Mouse (Mus musculus): ENCODE results near the gene Dnah8. TPM values are rescaled to one million over a fixed set of nuclear protein-coding genes. Genes with fewer than 3 reads are reported as not detected.

The Dnah8 gene
- total RNA-seq, 2 experiments from 2014 or later: 23.5 to 90.6 TPM

DNA sequence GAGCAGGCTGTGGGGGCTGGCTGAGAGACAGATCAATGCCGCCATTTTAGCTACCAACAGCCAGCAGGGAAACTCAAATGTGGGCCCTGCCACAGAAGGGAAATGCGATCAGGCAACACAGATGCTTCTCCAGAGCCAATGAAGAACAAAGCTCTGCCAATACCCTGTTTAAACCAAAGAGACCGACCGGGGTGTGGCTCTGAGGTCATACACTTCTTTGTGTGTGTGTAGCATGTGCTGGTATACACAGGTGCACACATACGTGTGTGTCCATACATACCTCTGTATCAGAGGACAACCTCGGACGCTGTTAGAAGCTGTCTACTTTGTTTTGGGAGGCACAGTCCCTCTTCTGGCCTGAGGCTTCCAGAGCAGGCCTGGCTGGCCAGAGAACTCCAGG is 16.8 kb upstream of the Dnah8 start:
- ATAC-seq (replicated peaks; ENCODE audit: low FRiP score, low TSS enrichment, poor library complexity, severe bottlenecking): no peak

DNA sequence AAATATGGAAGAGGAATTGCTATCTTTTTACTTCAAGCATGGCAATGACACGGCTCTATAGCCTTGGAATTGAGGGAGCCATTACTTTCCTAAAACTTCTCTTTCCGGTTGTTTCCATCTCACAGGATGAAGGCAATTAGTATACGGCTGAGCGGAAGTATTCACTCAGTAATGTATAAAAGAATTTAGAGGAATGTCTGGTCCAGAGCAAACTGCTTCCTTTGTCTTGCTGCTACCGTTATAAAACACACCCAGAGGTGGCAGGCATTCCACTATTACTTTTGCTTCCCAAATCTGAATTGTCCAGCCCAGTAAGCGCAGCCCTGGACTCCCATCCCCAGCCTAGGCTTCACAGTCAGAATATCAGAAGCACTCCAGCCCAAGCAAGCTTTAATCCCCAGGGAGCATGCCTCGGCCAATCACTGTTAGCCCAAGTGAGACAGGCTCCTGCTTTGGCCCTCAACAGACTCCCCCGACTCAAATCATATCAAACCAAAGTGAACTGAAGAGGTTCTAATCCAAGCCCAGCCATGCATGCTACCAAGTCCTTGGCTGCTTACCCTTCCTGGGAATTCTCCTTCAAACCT is 16.2 kb upstream of the Dnah8 start:
- ATAC-seq (replicated peaks; ENCODE audit: low FRiP score, low TSS enrichment, poor library complexity, severe bottlenecking): no peak

DNA sequence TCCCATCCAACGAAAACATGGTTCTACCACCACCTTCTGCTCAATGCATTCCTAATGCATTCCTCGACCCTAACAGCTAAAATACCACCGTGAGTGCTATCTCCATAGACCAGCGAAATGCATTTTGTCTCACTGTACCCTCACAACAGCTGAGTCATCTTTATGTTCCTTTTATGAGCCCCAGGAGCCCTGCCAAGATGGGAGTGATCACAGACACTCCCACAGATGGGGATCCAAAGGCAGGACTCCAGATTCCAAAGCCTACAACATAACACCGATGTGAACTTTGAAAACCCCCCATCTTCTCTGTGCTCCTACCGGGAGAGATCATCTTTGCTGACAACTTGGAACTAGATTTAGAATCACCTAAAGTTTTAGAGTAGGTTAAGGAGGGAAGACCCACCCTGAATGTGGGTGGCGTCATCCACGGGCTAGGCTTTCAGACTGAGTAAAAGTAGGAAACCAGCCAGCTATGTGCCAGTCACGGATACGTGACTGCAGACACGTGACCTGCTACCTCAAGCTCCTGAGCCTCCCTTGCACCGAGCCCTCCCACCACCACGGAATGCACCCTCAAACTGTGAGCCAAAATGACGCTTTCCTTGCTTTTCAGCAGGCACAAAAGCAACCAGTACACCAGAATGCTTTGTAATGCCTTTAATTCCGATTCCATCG is 14.7 kb upstream of the Dnah8 start:
- peak; percentile 55 for ATAC-seq (replicated peaks; ENCODE audit: low FRiP score, low TSS enrichment, poor library complexity, severe bottlenecking)

DNA sequence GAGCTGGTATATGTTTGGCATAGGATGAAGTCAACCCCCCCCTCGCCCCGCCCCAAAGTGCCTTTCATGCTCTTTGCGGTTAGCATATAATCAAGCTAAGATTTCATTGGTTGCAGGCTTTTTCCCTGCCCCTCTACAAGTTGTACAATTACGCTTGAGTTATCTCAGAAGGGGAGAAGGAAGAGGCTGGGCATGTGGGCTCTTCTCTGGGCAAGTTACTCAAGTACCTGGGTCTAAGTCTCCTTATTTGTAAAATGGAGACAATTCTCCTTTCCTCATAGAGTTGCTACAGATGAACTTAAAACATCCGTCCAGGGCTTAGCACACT is 14.2 kb upstream of the Dnah8 start:
- ATAC-seq (replicated peaks; ENCODE audit: low FRiP score, low TSS enrichment, poor library complexity, severe bottlenecking): no peak

DNA sequence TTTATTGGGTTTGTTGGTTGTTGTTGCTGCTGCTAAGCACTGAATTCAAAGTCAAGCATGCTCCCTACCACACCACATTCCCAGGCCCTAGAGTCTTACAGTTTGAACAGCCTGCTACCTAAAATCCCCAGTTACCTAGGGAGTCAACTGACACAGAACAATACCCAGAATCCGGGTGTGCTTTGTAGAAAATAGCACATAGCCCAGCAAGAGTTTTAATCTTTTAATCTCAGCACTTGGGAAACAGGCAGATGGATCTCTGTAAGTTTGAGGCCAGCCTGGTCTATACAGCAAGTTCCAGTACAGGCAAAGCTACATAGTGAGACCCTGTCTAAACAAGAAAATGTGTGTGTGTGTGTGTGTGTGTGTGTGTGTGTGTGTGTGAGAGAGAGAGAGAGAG is 13.4 kb upstream of the Dnah8 start:
- no peak for ATAC-seq (replicated peaks; ENCODE audit: low FRiP score, low TSS enrichment, poor library complexity, severe bottlenecking)

DNA sequence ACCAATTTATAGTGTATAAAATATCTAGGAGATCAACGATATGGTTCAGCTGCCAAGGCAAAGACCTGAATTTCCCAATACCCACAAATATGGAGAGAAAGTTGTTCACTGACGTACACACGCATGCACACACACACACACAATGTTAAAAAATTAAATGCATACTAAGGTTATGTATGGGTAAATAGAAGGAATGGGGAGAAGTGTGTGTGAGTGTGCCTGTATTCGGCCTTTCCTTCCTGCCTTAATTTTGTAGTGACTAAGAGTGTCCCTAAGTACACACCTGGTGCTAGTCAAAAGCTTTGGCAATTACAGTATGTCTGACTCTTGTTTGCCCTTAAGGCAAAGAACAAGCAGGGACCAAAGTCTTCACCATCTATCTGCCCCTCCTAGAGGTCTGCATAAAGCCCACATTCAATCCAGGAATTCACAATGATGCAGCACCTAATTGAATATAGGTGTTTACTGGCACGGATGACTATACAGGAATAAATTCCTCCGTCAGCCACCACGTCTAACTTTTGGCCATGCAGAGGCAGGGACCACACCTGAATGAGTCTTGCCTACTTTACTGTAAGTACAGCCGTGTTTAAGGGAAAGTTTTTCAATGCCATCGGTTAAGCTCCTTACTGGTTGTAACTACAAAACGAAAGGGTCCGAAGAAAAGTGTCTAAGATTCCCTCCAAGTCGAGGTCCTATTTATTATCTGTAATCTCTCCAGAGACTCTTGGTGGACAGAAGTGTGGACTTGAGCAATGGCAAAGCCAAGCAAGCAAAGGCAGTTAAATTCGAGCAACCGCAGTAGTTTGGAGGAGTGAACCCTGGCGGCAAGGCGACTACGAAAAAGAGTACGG is 12.7 kb upstream of the Dnah8 start:
- no peak for ATAC-seq (replicated peaks; ENCODE audit: low FRiP score, low TSS enrichment, poor library complexity, severe bottlenecking)

DNA sequence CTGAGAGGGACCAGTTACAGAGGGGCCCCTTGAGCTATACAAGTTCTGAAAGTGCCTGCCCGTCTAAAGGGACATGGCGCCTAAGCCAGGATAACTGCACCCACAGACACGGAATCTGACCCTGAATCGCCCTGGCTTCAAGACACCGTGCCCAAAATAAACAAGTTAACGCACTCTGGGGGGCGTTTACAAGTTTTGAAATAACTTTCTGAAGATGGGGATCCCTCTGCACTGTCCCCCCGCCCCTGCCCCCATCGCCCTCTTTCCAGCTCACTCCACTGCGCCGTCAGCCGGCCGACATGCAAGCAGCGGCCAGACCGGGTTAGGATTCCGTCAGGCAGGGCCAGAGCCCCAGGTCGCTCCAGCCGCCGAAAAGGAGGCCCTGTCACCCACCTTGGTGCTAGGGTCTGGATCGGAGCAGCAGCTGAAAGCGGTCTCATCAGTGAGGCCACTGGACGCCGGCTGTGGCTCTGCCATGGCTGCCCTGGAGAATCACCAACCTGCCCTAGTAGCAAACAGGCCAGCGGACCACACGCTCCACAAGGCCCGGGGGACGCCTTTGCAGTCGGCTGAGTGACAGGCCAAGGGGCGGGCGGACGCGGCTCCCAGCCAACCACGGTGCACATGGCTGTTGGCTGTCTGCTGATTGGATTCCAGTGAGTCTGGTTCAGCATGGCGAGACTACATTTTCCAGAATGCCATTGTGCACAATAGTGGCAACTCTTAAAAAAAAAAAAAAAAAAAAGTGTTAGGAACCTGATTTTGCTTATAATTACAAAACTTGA is 11.9 kb upstream of the Dnah8 start:
- peak; percentile 92 for ATAC-seq (replicated peaks; ENCODE audit: low FRiP score, low TSS enrichment, poor library complexity, severe bottlenecking)

DNA sequence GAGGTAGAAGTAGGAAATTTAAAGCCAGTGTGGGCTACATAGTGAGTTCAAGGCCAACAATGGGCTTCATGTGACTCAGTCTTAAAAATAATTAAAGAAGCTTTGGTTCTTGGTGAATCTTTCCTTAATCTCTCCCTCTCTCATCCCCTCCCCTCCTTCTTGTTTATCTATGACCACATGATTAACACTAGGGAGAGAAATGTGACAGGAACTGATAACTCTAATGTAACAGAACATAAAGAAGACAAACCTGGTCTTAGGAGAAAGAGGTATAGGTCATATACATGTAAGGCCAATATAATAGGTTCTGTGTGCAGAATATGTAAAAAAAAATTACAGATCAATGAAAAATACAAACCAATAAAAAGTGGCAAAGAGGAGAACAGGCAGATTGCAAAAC is 10.8 kb upstream of the Dnah8 start:
- ATAC-seq (replicated peaks; ENCODE audit: low FRiP score, low TSS enrichment, poor library complexity, severe bottlenecking): no peak

DNA sequence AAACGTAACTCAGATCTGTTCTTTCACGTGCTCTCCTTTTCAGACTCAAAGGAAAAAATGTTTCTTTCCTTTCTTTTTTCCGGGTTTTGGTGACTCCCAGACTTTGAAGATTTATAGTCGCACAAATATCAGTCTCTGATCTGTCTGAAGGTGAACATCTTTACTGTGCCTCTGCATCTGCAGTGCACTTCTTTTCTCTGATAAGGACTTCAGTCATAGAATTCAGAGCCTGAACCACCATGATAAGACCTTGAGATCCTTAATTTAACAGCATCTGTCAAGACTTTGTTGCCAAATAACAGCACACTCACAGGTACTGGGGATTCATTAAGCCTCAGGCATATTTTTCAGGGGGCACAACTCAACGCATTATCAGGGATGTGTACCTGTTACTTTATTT is 8.0 kb upstream of the Dnah8 start:
- ATAC-seq (replicated peaks; ENCODE audit: low FRiP score, low TSS enrichment, poor library complexity, severe bottlenecking): peak; percentile 53

DNA sequence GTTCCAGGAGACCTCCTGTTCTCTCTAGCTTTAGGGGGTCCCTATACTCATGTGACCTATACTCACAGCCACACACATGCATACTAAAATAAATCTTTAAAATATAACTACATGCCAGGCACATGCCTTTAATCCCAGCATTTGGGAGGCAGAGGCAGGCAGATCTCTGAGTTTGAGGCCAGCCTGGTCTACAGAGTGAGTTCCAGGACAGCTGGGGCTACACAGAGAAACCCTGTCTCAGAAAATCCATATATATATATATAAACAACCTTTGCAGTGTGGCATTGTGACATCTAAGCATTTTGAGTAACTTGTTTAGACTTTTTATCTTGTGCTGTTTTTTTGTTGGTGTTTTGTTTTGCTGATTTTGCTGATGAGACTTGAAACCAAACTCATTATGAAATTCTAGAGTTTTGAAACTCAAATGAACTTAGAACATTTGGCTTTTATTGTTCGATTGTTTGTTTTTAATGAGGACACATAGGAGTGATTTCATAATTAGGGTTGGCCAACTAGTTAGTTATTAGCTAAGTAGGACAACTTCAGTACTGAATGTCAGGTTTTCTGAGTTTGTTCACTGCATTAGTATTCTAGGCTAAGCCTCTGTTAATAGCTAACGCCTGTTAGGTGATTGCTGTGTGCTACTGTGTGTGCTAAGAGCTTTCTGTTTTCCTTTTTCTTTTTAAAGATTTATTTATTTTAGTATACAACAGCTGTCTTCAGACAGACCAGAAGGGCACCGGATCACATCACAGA is 5.8 kb upstream of the Dnah8 start:
- ATAC-seq (replicated peaks; ENCODE audit: low FRiP score, low TSS enrichment, poor library complexity, severe bottlenecking): no peak

DNA sequence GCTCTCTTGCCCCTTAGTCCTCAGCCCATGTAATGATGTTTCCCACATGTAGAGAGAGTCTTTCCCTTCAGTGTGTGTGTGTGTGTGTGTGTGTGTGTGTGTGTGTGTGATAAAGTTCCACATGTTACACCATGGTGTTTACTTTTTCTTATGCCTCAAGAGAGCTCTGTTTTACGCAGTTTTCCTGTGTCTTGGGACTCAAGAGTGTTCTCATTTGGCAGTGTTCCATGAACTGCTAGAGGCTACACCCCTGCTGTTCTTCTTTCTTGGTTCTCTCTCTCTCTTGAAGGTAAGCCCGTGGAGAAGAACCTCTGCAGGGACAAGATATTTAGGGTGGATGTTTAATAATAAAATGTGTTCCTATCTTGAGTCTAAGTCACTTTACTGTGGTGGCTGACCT is 5.0 kb upstream of the Dnah8 start:
- 0 out of 2 replicates have a peak, but pooled peaks have one; percentile 22 for ATAC-seq (replicated peaks; ENCODE audit: low FRiP score, low TSS enrichment, poor library complexity, severe bottlenecking)

DNA sequence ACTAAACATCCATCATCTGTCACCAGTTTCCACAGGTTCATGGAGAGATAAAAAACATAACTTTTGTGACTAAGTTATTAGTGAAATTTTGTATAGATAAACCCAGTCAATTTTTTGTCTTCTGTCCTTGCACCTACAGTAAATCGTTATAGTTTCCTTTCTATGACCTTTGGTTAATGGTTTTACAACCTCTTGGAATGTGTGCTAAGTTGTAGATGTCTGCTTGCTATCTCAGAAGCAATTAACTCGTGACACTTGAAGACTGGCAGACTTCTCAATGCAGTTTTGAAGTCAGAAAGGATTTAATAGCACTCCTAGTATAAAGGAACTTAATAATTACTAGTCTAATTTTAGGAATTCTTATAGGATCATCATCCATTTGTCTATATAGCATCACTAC is 3.6 kb upstream of the Dnah8 start:
- ATAC-seq (replicated peaks; ENCODE audit: low FRiP score, low TSS enrichment, poor library complexity, severe bottlenecking): no peak

DNA sequence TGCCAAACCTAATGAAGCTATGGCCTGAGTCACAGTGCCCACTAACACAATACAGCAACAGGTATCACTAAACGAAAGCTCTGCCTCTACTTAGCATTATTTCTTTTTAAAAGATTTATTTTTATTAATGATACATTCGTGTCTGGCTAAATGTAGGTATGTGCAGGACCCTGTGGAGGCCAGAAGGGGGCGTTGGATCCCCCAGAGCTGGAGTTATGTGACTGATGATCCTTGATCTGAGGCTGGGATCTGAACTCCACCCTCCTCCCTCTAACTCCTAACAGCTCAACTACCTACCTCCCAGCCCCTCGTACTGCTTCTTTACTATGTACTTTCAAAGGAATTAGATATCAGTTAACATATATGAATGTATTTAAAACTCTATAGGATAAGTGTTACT is 2.7 kb upstream of the Dnah8 start:
- ATAC-seq (replicated peaks; ENCODE audit: low FRiP score, low TSS enrichment, poor library complexity, severe bottlenecking): no peak

DNA sequence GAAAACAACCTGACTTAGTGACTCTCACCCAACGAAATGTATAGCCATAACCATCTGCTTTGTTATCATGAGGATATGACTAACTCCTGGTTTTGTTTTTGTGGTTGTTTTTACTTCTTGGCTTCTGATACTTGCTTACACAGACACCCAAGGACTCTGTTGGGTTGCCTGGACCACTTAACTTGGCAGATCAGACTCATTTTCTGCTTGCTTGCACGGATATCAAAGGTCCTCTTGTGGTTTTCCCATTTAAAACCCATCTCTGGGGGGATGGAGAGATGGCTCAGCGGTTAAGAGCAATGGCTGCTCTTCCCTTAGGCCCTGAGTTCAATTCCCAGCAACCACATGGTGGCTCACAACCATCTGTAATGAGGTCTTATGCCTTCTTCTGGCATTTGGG is 954 bp upstream of the Dnah8 start:
- no peak for ATAC-seq (replicated peaks; ENCODE audit: low FRiP score, low TSS enrichment, poor library complexity, severe bottlenecking)

DNA sequence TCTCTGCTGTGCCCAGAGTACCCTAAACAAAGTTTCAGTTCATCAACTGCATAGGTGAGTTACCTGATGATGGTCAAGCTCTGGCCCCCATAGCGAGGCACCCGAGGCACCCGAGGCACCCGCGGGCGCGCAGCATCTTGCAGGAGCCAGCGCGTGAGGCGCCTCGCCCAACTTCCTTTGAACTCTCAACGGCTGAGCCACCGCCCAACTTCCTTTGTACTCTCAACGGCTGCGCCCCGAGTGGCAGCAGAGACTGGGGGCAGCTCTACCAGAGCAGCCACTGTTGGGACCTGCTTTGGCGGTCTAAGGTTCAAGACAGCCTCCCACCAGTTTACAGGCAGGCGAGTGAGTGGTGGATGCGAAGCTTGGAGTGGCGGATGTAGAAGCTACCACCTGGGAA is 2.6 kb downstream of the Dnah8 start, which contains the start of gene Glo1:
Gene Glo1 (minus strand): TSS at position 153 of the 400 bp plus-strand sequence.
- ATAC-seq (replicated peaks; ENCODE audit: low FRiP score, low TSS enrichment, poor library complexity, severe bottlenecking): peak; percentile 87

DNA sequence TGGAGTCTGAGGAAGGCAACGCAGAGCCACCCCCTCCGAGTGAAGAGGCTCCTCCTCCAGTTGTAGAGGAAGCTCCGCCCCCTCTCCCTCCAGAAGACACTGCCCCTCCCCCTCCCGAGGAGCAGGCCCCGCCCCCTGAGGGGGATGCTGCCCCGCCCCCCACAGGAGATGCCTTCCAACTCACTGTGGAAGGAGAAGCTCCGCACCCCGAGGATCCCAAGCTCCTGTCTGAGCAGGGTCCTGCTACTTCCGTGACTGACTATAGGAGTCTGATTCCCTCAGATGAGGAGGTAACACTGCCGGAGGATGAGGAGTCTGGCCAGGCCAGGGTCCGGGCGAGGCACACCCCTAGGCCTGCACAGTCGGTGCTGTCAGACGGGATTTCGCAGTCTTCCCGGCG is 11.2 kb downstream of the Dnah8 start:
- no peak for ATAC-seq (replicated peaks; ENCODE audit: low FRiP score, low TSS enrichment, poor library complexity, severe bottlenecking)

DNA sequence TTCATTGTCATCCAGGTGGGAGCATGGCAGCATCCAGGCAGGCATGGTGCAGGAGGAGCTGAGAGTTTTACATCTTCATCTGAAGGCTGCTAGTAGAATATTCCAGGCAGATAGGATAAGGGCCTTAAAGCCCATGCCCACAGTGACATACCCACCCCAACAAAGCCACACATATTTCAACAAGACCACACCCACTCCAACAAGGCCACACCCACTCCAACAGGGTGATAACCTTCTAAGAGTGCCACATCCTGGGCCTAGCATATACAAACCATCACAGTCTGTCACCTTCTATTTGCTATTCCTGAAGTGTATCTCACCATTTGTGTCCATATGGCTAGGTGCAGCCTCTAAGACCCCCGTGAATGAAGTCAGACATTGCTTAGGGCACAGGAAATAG is 13.6 kb downstream of the Dnah8 start:
- ATAC-seq (replicated peaks; ENCODE audit: low FRiP score, low TSS enrichment, poor library complexity, severe bottlenecking): no peak

DNA sequence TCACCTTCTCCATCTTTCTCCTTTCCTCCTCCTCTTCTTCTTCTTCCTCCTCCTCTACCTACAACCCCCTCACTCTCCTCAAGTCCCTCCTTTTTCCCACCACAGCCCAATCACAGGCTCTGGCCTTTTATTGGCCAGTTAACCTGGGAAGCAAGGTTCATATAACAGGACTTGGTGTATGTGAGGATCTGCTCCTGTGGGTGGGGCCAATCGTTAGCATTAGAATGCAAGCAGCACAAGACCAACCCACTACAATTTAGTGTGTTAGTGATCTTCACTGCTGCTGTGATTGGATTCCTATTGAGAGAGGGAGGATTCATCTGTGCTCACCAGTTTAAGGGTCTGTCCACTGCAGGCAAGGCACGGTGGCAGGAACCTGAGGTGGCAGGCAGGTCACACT is 14.8 kb downstream of the Dnah8 start:
- ATAC-seq (replicated peaks; ENCODE audit: low FRiP score, low TSS enrichment, poor library complexity, severe bottlenecking): no peak

DNA sequence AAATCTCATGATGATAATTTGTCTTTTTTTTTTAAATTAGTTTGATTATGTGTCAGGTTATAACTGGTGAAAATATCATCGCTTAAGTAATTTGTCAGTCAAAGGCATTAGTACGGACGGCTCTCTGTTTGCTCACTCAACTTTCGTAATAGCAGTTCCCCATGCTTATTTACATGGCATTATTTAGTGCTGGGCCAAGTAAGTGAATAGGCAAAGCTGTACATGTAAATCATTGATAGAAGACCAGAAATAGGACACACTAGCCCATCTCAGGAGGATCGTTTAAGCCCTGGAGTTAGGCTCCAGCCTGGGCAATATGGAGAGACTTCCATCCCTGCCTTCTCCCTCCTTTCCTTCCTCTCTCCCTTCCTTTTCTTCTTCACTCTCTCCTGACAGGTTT is 16.7 kb downstream of the Dnah8 start:
- no peak for ATAC-seq (replicated peaks; ENCODE audit: low FRiP score, low TSS enrichment, poor library complexity, severe bottlenecking)
